Mouse (Mus musculus): Measurements from ENCODE around the gene Fyn.

Gene Fyn

DNA sequence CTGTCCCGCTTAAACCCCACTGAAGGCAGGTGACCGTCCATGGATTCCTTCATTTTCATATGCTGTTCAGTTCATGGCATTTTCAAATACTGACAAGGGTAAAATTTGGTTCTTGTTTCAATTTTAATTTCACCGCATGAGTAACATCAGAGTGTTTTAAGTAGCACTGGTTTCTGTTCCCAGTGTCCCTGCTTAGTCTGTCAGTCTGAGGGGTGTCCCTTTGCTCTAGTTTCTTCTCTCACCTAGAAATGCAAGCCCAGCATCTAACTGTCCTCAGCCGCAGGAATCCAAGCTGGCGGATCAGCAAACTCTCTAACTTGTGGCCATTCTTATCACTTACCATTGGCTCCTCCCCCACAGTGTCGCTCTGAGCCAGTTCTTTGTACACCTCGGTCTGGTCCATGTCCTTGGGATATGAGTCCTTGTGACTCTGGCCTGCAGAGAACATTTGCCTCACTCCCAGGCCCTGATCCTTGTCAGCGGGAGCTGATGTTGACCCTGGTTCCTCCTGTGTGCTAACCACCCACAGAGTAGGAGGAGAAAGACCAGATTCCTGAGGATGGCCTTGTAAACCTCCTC, 9.5 kb downstream of the Fyn start:
- no peak for DNase-seq (ENCODE audit: extremely low spot score)

DNA sequence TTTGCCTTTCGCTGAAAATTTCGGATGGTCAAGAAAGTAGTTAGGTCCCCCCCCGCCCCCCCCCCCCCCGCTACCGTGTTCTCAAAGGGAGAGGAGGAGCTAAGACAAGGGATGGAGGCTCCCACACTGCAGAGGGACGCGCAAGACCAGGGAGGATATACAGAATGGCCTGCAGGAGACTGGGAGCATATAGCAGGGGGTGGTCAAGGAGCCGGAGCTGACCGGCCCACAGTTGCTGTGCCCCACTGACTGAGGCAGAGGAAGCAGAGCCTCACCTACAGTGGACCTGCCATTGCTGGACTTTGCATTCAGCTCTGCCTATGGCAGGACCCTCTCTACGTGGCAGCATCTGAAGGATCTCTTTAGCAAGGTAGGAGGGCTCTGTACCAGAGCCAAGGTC, 10.6 kb downstream of the Fyn start:
- DNase-seq (ENCODE audit: extremely low spot score): no peak

DNA sequence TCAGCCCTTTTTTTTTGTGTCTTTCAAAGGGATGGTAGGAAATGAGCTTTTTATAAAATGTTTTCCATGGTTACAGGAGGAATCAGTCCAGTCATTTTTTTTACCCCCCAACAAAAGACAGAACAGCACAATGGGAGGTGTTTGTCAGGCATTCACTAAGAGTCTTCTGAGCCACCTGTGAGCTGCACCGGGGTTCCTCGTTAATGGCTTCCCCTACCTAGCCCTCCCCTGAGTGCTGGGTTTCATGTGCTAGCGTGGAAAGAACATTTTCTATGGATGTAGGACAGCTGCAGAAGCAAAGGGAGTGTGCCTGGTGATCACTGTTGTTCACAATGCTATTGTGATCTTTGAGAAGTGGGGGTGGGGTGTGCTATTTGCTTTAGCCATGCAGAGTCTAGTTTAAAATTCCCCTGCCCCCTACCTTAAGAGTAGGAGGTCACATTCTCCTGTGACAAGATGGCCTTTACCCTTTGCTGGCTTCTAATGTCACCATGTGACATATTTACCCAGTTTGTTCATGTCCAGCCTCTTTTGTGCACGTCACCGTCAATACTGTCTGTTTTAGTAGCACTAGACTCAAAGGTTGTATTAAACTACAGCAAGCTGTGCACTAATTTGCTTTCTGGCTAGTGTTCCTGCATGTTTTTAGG, 11.2 kb downstream of the Fyn start:
- no peak for DNase-seq (ENCODE audit: extremely low spot score)

DNA sequence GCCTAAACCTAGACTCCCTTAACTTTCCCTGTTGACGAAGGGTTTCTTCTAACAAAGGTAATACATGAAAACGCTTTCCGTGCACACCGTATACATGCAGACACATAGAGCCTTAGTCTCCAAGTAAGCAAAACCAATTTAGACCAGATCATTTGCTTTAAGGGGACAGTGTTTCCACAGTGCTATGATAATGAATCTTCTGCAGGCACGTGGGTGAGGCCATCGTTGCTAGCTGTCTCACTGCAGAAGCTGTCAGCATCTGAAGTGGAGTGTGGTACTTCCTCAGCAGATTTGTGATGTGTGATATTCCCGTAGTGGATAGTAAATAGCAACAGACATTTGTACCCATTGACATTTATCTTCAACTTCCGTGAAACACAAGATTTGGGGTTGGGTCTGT, 16.6 kb downstream of the Fyn start:
- no peak for DNase-seq (ENCODE audit: extremely low spot score)

DNA sequence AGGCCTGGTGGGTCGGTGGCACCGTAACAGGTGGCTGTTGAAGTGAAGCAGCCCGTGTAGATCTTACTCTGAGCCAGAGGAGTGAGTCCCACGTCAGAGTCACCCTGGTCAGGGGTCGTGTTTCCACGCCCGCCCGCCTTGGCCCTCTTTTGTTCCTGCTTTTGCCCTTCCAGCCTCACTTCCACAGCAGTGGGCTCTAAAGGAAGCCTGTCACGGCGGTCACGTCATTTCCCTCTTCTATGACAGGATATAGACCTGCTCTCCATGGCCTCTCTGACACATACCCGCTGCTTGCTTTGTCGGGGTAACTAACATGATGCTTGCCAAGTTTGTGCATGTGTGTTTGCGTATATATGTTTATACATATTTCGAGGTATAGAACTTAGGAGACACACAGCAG, 17.5 kb downstream of the Fyn start:
- DNase-seq (ENCODE audit: extremely low spot score): no peak

DNA sequence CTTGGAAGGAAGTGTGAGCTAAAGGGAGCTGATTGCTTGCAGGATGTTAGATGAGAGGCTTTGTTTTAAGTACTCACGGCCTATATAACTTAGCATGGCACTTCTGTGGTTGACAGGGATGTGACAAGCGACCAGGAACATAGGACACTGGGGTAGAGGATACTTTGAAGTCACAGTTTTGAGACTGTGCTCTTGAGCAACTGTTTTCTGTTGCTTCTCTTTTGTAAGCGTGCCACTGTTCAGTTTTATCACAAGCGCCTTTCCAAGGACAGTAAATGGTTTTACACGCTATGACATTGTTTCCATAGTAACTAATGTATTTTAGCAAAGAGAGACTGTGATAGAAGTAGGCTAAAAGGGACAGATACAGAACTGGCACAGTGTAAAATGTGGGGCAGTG, 18.4 kb downstream of the Fyn start:
- DNase-seq (ENCODE audit: extremely low spot score): no peak

DNA sequence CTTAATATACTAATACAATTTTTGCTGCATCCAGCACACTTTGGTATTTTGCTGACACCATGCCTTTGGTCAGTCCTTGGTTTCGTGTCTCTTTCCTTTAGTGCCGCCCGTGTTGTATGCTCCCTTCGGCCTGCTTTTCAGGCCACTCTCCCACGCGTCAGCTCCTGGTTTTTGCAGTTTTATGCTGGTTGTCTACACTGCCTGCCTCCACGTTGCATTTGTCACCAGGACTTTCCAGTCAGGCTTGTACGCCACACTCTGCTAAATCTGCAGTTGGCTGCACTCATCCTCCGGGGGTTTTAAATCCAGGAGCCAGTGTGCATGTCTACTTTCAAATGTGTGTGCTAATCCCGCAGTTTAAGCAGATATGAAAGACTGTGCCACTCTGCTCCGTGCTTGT, 18.9 kb downstream of the Fyn start:
- no peak for DNase-seq (ENCODE audit: extremely low spot score)

DNA sequence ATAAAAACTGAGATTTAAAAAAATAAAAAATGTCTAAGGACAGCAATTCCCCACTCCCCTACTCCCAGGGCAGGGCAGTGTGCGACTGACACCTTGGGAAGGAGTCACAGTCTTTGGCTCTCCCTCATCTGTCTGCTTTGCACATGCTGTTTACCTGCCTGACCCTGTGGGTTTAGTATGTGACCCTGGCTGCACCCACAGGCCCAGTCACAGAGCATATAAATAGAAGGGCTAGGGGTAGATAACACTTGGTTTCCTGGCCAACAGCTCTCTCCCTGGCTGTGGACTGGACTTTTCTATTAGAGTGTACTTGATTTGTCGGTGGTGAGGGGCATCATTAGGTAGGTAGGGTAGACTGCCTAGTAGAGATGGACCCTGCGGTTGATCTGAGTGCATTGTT, 19.5 kb downstream of the Fyn start:
- DNase-seq (ENCODE audit: extremely low spot score): no peak

DNA sequence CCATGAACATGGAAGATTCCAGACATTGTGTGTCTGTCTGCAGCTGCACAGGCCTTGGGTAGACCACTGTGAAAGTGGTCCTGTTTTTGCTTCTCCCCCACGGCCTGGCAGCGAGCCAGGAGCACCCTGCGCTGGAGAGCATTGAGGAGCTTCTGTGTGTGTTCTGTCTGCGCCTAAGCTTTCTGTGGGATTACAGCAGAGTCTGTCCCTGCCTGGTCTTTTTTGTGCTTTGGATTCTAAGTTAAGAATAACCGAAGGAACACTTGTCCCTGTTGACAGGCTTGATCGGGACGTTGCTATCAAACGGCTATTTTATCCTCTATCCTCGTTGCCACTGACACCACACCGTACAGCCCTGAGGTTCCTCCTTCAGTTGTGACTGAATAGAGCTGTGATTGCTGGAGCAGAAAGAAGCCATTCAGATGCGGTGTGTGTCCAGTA, 20.8 kb downstream of the Fyn start:
- DNase-seq (ENCODE audit: extremely low spot score): no peak

DNA sequence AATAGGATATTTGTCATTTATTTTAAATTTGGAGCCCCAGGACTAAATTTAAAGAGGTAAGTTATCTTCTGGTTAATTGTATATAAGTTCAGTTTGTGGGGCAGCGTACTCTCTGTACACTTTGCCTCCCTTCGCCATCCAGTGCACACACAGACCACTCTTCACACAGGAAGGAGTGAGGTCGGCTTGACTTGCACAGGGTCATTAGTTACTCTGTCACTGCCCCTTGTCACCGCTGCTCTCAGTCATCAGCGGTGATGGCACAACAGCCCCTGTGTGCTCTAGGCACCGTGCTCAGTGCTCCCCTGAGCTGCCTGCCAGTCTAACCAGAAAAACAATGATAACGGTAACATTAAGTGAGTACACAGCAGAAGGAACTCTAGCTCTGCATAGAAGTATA, 21.9 kb downstream of the Fyn start:
- DNase-seq (ENCODE audit: extremely low spot score): no peak

DNA sequence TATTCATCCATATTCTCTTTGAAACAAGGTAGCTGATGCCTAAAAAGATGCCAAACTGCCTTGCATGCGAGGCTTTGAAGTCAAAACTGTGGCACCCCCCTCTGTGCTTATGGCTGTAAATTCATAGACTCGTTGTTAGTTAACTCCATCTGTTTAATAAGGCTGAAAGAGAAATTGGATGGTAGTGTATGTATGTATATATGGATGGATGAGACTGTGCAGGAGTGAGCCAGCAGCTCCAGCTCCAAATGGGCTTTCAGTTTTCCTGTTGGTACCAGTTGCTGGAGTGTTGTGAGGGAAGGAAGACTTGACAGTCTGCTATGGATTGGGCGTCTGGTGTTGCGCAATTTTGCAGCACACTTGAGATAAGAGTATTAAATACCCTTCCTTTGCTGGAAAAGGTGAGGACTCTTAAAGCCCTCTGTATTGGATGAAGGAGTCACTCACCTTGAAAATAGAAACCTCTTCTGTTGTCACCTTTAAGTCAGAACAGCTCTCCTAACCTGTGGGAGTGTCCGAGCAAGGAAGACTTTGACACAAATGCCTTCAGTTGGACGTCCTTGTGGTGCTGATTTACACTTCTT, 24.3 kb downstream of the Fyn start:
- no peak for DNase-seq (ENCODE audit: extremely low spot score)

DNA sequence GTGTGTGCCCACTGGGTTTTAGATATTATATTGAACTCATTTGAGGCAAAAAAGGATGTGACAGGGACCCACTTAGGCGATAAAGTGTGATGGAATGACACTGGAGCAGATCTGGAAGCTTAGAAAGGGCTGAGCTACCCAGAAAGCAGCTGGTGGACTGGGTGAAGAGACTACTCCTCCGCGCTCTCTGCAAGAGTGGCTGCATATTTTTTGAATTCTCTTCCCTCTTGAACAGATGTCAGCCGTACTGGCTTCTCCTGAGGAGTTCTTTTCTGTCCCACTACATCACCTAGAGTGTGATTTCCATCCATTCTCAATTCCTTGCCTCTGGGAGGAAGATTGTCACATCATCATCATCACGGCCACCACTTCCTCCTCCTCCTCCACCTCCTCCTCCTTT, 26.9 kb downstream of the Fyn start:
- no peak for DNase-seq (ENCODE audit: extremely low spot score)

DNA sequence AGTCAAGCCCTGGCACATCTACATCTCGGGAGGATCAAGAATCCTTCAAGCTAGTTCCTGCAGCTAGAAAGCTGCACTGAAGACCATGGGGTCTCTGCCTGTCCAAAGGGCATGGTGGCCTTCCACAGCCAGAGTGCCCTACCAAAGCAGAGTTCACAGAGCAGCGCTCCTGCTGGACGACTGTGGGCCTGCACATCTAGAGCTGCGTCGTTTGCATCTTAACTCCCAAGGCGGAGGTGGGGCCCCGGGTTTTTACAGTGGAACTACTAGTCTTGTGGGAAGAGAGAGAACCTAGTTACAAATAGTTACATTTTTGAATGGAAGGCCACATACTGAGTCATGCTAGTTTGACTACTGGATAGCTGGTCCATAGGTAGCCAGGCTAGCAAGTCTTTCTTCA, 30.3 kb downstream of the Fyn start:
- DNase-seq (ENCODE audit: extremely low spot score): no peak

DNA sequence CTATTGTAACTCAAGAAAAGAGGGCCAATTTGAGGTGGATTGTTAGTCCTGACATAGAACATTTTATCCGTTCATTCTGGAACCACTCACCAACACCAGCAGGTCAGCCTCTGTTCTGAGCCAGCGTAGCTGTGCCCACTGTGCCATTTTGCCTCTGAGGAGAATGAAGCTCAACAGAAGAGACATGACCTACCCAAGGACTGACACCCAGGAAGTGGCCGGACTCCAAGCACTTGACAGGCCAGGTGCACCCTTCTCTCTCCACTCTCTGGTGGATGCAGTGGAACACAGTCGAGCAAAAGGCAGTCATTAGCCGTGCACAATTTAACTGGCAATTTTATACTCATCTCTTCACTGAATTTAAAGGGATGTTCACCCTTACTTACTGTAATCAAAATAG, 31.5 kb downstream of the Fyn start:
- no peak for DNase-seq (ENCODE audit: extremely low spot score)

DNA sequence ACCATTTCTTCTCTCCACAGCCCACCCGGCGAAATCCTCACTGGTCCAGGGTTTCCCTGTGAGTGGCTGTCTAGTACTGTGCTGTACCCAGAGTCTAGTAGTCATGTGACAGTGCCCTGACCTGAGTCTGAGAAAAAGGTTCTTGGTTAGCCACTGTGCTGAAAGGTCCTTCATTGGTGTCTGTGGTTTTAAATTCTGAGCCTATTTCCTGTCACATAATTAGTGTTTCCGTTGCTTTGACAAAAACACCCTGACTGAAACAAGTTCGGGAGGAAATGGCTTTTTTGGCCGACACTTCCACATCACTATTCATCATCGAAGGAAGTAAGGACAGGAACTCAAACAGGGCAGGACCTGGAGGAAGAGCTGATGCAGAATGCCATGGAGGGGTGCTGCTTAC, 33.8 kb downstream of the Fyn start:
- no peak for DNase-seq (ENCODE audit: extremely low spot score)

DNA sequence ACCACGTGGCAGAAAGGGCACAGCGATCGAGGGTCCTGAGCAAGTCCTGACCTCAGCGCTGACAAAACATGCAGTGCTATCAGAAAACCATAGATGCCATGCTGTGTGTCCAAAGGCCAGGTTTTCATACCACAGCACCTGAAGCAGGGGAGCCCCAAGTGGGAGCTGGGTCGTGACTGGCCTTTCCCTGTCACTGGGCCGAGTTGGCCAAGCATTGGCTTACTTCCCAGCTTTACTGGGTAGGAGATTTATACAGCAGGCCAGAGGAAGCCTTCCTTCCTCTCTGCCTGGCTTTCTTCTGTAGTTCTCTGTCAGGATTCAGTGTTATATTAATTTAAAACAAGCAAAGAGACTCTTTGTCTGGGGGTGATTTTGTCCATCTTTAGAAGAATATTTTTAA, 35.1 kb downstream of the Fyn start:
- no peak for DNase-seq (ENCODE audit: extremely low spot score)

DNA sequence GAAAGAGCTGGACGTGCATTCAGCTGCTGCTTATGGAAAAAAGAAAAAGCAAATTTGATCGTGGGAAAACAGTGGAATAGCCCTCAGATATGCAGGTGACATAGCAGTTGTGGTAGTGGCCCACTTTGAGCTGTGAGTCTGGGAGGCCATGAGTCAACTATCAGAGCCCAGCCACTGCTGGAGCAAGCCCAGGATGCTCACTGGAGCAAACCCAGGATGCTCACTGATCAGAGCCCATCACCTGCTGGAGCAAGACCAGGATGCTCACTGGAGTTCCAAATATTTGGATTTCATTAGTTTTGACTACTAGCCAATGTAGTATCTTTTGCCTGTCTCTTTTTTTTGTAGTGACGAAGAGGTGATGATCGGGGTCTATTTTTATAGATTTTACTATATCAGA, 35.5 kb downstream of the Fyn start:
- no peak for DNase-seq (ENCODE audit: extremely low spot score)

DNA sequence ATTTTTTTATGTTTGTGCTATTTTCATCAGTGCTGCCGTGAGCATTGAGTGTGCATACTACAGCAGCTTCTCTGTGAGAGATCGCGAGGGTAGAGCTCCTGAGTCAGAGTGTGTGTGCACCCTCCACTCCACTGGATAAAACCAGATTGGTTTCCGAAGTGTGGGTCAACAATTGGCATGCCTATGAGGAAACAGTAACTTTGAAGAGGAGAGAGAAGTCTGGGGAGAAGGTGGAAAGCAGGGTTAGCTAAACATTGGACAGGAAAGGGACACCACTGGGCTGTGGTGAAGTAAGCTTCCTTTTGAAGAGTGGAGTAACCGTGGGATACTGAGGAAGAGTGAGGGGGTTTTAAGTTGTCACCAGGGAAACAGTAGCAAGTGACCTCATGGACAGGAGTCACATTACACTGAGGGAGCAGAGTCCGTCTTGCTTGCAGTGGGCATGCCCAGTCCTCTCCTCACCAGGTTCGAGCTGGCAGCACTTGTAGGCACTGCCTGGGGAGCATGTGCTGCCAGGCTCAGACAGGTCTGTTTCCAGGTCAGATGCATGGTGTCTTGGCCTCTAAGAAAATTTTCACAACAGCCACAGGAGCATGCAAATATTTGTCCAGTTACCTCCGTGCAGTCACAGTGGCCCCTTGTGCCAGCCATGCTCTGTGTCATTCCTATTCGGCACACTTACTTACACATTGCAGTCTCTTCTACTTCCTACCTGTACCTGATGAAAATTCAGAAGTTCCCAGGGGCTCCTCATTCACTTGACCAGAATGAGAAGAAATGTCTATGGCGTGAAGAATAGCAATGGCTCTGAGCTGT, 37.5 kb downstream of the Fyn start:
- no peak for DNase-seq (ENCODE audit: extremely low spot score)

DNA sequence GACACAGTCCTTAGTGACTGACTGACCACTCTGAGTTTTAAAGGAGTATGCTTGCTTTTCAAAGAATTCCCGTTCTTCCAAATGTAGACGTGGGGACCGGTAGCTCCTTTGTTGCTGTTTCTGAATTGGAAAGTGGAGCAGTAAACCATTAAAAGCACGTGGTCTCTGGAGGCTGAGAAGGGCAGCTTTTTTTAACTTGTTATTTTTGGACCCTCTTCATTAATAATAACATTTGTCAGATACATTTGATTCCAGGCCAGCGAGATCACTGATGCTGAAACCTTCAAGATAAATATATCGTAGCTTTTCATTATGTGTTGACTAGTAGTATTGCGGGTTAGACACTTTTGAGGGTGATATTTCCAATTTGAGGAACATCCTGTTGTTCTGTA, 38.1 kb downstream of the Fyn start:
- DNase-seq (ENCODE audit: extremely low spot score): no peak

DNA sequence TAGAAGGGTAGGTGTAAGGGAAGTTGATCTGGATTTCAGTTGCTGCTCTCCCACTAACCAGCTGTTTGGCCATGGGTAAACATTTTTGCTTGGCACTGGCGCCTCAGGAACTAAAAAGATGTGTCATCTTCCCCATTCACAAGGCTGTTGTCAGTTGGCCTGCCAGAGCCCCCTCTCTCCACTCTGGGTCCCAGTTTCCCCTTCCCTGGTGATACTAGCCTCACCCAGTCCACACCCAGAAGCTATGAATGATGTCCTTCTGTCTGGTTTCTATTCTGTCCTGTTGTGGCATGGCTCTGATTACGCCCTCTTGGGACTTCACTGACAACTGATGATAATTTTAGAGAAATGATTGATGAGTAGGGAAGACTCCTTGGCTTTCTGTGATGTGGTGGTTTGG, 38.9 kb downstream of the Fyn start:
- DNase-seq (ENCODE audit: extremely low spot score): no peak

DNA sequence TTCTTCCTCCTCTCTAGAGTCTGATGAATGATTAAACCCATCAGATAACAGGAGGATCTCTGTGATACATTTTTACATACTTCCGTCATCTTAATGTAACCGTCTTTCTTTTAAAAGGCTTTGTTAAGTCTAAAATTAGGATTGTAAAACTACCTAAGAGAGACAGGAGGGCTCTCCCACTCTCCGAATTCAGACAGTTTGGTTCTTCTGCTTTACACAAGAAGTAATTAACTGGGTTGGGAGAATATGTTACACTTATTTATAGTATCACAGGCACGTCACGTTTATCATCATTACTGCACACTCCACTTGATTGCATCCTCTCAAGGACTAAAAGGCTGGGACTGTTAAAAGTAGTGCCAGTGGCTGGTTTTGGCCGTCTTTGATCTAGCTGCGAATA, 40.9 kb downstream of the Fyn start:
- DNase-seq (ENCODE audit: extremely low spot score): no peak

DNA sequence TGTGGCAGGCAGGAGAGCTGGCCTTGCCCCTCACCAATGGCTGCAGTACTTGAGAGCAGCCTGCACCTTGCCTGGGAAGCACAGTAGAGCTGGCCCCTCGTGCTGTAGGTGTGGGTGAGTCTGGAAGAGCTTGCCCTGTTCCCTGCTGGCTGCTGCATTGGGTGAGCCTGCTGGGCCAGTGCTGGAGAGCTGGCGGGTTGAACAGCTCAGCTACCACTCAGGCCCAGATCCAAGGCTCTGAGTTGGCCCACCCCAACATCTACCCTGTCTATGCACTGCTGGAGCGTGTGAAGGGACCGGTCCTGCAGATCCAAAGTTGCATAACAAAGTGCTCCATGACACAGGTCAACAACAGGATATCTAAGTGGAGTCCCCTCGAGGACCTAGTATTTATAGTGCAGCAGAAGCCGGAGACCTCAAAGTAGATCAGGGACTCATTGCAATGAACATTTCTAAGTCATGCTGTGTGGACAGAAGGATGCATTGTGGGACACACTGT, 41.5 kb downstream of the Fyn start:
- DNase-seq (ENCODE audit: extremely low spot score): no peak
